Mouse (Mus musculus) adrenal gland (tissue): ENCODE data around the gene Mlc1.

Experiments used
- intact Hi-C: fragments of 180-260 bp; cut with DNase I; formaldehyde crosslinking; loops from one replicate; pipeline ENCODE4 v1.15.1; 2025

Mlc1 gene

GRCm38 (mm10) chr15:88942783-88943182 is 36.0 kb downstream of the Mlc1 start:
- intact Hi-C loops: loop anchor here (10.0 kb wide), 1 partner anchor 282 kb away; no protein-coding TSS in a partner anchor

DNA sequence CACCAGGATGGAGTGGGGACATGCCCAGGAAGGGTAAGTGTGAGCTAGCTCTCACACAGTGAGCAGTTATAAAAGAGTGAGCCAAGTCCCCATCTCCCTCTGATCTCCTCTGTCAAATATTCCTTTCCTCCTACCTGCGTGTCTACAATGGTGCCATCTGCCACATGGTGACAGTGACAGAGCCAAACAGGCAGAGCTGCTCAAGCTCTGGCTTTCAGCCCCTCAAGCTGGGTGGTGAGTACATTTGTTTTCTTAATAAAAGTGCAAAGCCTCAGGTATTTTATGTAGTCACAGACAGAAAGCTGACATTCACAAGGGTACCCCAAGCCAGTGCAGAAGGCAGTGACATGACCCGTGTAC is 41.5 kb downstream of the Mlc1 start:
- intact Hi-C loops: no loop called here

DNA sequence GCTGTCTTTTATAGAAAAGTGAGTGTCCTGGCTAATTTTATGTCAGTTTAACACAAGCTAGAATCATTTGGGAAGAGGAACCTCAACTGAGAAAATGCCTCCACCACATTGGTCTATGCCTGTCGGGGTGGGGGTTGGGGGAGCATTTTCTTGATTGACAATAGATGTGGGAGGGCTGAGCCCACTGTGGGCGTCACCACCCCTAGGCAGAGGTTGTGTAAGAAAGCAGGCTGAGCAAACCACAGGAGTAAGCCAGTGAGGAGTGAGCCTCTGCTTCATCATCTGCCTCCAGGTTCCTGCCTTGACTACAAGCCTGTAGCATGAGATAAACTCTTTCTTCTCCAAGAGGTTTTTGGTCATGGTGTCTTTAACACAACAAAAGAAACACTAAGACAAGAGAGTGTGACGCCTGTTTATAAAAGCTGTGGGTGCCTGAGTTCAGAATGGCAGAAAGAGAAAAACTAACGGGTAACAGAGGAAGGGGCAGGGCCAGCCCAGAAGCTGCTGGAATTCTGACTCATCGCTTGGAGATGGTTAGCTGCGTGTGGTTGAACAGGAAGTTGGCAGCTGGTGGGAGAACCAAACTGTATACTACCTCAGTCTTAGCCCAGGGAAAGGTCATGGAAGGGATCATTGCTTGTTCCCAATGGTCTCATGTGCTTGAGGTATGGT is 42.1 kb downstream of the Mlc1 start:
- intact Hi-C loops: no loop called here

DNA sequence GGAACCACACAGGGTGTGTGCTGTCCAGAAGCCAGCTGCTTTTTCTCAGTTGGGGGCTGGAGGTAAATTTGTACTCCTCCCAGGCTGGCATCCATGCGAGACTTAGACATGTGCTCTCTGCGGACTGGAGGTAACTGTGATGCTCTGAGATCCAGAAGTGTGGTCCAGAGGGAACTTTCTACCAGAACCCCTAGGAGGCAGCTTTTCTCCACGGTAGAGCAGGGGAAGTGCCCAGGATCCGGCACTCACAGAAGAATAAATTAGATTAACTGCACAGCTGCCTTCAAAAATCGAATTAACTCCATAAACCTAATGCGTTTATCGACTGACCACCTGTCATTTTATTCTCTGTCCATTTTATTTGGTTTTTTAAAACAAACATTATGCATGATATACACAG is 44.7 kb downstream of the Mlc1 start:
- intact Hi-C loops: no loop called here

GRCm38 (mm10) chr15:88932667-88933066 is 46.1 kb downstream of the Mlc1 start:
- intact Hi-C loops: no loop called here

DNA sequence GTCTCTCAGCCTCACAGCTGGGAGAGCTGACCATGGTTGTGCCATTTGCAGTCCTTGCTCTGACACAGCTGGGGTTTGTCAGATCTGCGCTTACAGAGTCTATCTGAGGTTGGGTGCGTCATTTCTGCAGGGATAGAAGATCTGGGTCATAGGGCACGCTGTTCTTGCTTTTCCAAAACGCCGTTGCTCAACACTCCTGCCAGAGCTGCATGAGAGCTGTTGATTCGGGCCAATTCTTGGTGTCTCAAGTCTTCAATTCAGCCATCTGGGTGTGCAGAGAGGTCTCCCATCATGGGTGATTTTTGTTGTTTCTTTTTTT is 56.9 kb downstream of the Mlc1 start:
- intact Hi-C loops: loop anchor here (1.0 to 2.0 kb wide), 2 partner anchors 45 to 92 kb away; no protein-coding TSS in a partner anchor

- intact Hi-C loops: loop anchor here (1.0 to 2.0 kb wide), 2 partner anchors 45 to 91 kb away; no protein-coding TSS in a partner anchor
Measured at GRCm38 (mm10) chr15:88921131-88921991, 57.4 kb downstream of the Mlc1 start.

GRCm38 (mm10) chr15:88920065-88920464 is 58.7 kb downstream of the Mlc1 start:
- intact Hi-C loops: loop anchor here (2.0 kb wide), 1 partner anchor 43 kb away; no protein-coding TSS in a partner anchor

GRCm38 (mm10) chr15:88919328-88919727 is 59.5 kb downstream of the Mlc1 start:
- intact Hi-C loops: no loop called here

DNA sequence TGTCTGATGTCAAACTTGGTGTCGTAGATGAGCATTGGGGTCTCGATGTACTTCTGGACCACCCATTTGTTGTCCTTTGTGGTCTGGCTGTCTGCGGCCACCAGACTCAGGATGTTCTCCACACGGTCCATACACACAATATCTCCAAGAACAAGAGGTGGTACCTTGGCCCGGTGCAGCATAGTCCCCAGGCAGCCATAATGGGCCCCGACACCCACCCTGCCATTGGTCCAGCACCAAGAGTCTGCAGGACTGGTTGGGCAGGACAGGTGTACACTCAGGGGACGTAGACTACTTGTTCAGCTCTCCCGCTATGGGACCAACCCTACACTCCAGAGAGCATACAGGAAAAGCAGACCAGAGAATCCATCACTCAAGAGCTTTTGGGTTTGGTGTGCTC is 61.7 kb downstream of the Mlc1 start:
- intact Hi-C loops: no loop called here

- intact Hi-C loops: no loop called here
Measured at GRCm38 (mm10) chr15:88916366-88916765, 62.4 kb downstream of the Mlc1 start.

- intact Hi-C loops: no loop called here
Measured at GRCm38 (mm10) chr15:88915046-88915445, 63.8 kb downstream of the Mlc1 start.

- intact Hi-C loops: no loop called here
Measured at GRCm38 (mm10) chr15:88906347-88906746, 72.5 kb downstream of the Mlc1 start.
